26 mouse cellular contexts compared by ENCODE assay signal in the genomic region with DNA sequence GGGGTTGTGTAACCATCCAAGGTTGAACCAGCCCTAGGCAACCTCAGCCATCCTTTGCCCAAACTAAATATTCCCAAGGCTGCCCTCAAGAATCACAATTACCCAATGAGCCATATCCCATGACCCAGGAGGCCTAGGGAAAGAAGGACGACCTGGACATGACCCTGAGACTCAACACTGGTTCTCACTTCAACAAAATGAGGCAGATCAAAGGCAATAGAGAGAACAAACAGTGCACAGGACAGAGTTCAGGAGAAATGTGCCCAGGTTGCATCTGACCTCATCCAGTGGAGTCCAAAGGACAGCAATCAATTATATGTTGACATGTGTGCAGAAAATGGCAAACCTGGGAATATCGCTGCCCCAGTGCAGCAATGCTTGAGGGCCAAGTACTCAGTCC. TPM values are rescaled to one million over a fixed set of nuclear protein-coding genes. Genes with fewer than 3 reads are reported as not detected.
A peak's percentile ranks its signal among the peaks of the same experiment; 100 is the strongest.
DNase-seq lines count a peak whose midpoint lies in the region; ATAC-seq and TF ChIP-seq lines count a peak whose summit lies in the region.
"Not testable (repeated sequence)": the region's sequence is repeated elsewhere in the genome, so short reads cannot be mapped to it uniquely, and the experiment has no call there.
"Had no signal": no experiment of that assay in that cellular context is flagged by ENCODE, and none has a peak within 500 bp of the region (broad histone marks: within the 10 kb centered on the region; RNA-seq: fewer than 3 reads in every experiment).

No protein-coding gene starts in this region.

- TF ChIP-seq CTCF in liver, adult 2 months (IDR thresholded peaks at IDR 0.05; ENCODE audit: low read depth, low read length); liver, embryonic 14.5 days (IDR thresholded peaks at IDR 0.05; ENCODE audit: low read depth); liver, postnatal 0 days (IDR thresholded peaks at IDR 0.05; ENCODE audit: low read depth): not testable (repeated sequence)

- not testable (repeated sequence) for H3K9ac ChIP-seq in intestine, embryonic 16.5 days (ENCODE audit: low read depth, low read length); liver, adult 2 months (ENCODE audit: low read depth, low read length); liver, embryonic 14.5 days (replicated peaks); liver, postnatal 0 days (replicated peaks)

- peak; percentile 70; the same call in 1 of the 2 replicates for ATAC-seq in intestine, embryonic 16.5 days
- ATAC-seq in liver, embryonic 14.5 days (ENCODE audit: insufficient read depth), result peak; percentile 28; the same call in 1 of the 2 replicates
- peak; percentile 90 for ATAC-seq in liver, postnatal 0 days

- H3K4me2 ChIP-seq in intestine, embryonic 16.5 days (ENCODE audit: low read depth, low read length); liver, embryonic 14.5 days (ENCODE audit: low read depth); liver, postnatal 0 days (ENCODE audit: low read depth, low read length): not testable (repeated sequence)

- not testable (repeated sequence) for H3K79me2 ChIP-seq in liver, adult 2 months (ENCODE audit: control insufficient read depth, insufficient read depth, low read length)

- not testable (repeated sequence) for H3K9me3 ChIP-seq in heart, embryonic 10.5 days; intestine, embryonic 16.5 days (ENCODE audit: control insufficient read depth, low read length); liver, embryonic 14.5 days (ENCODE audit: control insufficient read depth, low read length); liver, postnatal 0 days (ENCODE audit: low read length)

- TF ChIP-seq POLR2A in liver, adult 2 months (IDR thresholded peaks at IDR 0.05; ENCODE audit: extremely low read depth, insufficient read depth, low read length), result not testable (repeated sequence)

- DNase-seq in heart, embryonic 10.5 days (ENCODE audit: low spot score), result peak; percentile 42
- peak; percentile 11 for DNase-seq in kidney, adult 18-20 months
- peak; percentile 79 for DNase-seq in kidney, adult 9 months
- DNase-seq in liver, adult 2 months (ENCODE audit: extremely low read depth, low read depth, low spot score), result peak; percentile 95
- not testable (repeated sequence) for DNase-seq in liver, embryonic 14.5 days (ENCODE audit: low read depth in 3 of 3, low spot score in 3 of 3)
- DNase-seq in liver, postnatal 0 days, result peak; percentile 33

- not testable (repeated sequence) for H3K36me3 ChIP-seq in heart, embryonic 10.5 days; intestine, embryonic 16.5 days (ENCODE audit: control insufficient read depth, insufficient read depth, low read length); liver, embryonic 14.5 days (replicated peaks; ENCODE audit: control insufficient read depth, insufficient read depth, low read depth); liver, postnatal 0 days (replicated peaks; ENCODE audit: insufficient read depth, low read length)
- H3K36me3 ChIP-seq in liver, adult 2 months (ENCODE audit: control insufficient read depth, insufficient read depth, low read length), result peaks cover 18% of the 10 kb centered on the region

- not testable (repeated sequence) for H3K4me1 ChIP-seq in heart, embryonic 10.5 days; intestine, embryonic 16.5 days (ENCODE audit: control insufficient read depth, insufficient read depth, low read length); liver, embryonic 14.5 days (replicated peaks; ENCODE audit: control insufficient read depth in 2 of 2, insufficient read depth in 2 of 2, low read length in 1 of 2); liver, postnatal 0 days (ENCODE audit: insufficient read depth)
- peaks cover 15% of the 10 kb centered on the region for H3K4me1 ChIP-seq in liver, adult 2 months (ENCODE audit: control insufficient read depth, insufficient read depth, low read length)

- not testable (repeated sequence) for H3K27ac ChIP-seq in heart, embryonic 10.5 days; intestine, embryonic 16.5 days (ENCODE audit: low read length); liver, embryonic 14.5 days
- peak overlapping the region; percentile 88 for H3K27ac ChIP-seq in liver, adult 2 months (replicated peaks; ENCODE audit: insufficient read depth, low read depth, low read length)
- H3K27ac ChIP-seq in liver, postnatal 0 days (ENCODE audit: low read depth), result peak overlapping the region; percentile 76

- 75% methylated on average over 2 of the region's 2 CpGs for WGBS in heart, embryonic 10.5 days
- WGBS in intestine, embryonic 16.5 days, result 59% methylated on average over 2 of the region's 2 CpGs
- WGBS in liver, adult 2 months, result 21% methylated on average over 2 of the region's 2 CpGs
- 37% methylated on average over 2 of the region's 2 CpGs for WGBS in liver, embryonic 14.5 days (ENCODE audit: insufficient replicate concordance)
- 59% methylated on average over 2 of the region's 2 CpGs for WGBS in liver, postnatal 0 days (ENCODE audit: insufficient replicate concordance)

- not testable (repeated sequence) for H3K4me3 ChIP-seq in heart, embryonic 10.5 days; intestine, embryonic 16.5 days (ENCODE audit: low read length); liver, adult 2 months (ENCODE audit: insufficient read depth, low read depth, low read length); liver, embryonic 14.5 days (ENCODE audit: insufficient read depth in 1 of 2, low read depth in 2 of 2, low read length in 2 of 2); liver, postnatal 0 days (ENCODE audit: low read depth, low read length)

- H3K27me3 ChIP-seq in heart, embryonic 10.5 days (ENCODE audit: insufficient read depth, poor library complexity, severe bottlenecking); intestine, embryonic 16.5 days (replicated peaks; ENCODE audit: control insufficient read depth, insufficient read depth, low read length); liver, adult 2 months (ENCODE audit: control insufficient read depth, insufficient read depth, low read length); liver, embryonic 14.5 days (ENCODE audit: control insufficient read depth, insufficient read depth, low read length); liver, postnatal 0 days (ENCODE audit: insufficient read depth, low read length): not testable (repeated sequence)

- TF ChIP-seq EP300 in liver, embryonic 14.5 days (IDR thresholded peaks at IDR 0.05; ENCODE audit: low read depth), result not testable (repeated sequence)
- TF ChIP-seq EP300 in liver, postnatal 0 days (IDR thresholded peaks at IDR 0.05; ENCODE audit: low read depth), result peak; percentile 67; the same call in 1 of the 2 replicates

RNA-seq across cellular contexts. Expression of a gene that starts 16.8 kb away (rescaled TPM):
- polyA plus RNA-seq in heart, embryonic 10.5 days (2016; fragmentation: Nextera tagmentation; extraction: Ambion mirVana), result not detected in 2 replicates
- 0.10 and 0.31 TPM in 2 replicates for polyA plus RNA-seq in intestine, embryonic 16.5 days (2015; fragmentation: Nextera tagmentation; extraction: Ambion mirVana)
- 46.2 and 99.8 TPM in 2 replicates for total RNA-seq in liver, adult 2 months (2014; rRNA removed)
- polyA plus RNA-seq in liver, adult 2 months (2012; rRNA removed), result 103 and 162 TPM in 2 replicates
- polyA plus RNA-seq in liver, embryonic 14.5 days (2012; rRNA removed), result 1.7 and 1.8 TPM in 2 replicates
- polyA plus RNA-seq in liver, embryonic 14.5 days (2014; fragmentation: Nextera tagmentation; extraction: Ambion mirVana), result 1.9 and 2.1 TPM in 2 replicates
- polyA plus RNA-seq in liver, postnatal 0 days (2015; fragmentation: Nextera tagmentation; extraction: Ambion mirVana), result 216 and 246 TPM in 2 replicates
- total RNA-seq: adrenal gland, adult 18-20 months; CH12.LX; gastrocnemius, postnatal 36 days; granulocyte monocyte progenitor cell, adult 5-6 weeks; heart, postnatal 10 days; heart, postnatal 36 days had no signal
- polyA plus RNA-seq: embryonic facial prominence, embryonic 11.5 days; embryonic facial prominence, embryonic 14.5 days; forebrain, embryonic 10.5 days; forebrain, embryonic 13.5 days; forebrain, embryonic 16.5 days; G1E; heart, embryonic 12.5 days; heart, embryonic 15.5 days; hindbrain, embryonic 10.5 days; hindbrain, embryonic 13.5 days; Patski had no signal

RNA-seq across cellular contexts. Expression of a gene that starts 43.0 kb away (rescaled TPM):
- 0.75 TPM in 1 of 2 replicates, not detected in the other for polyA plus RNA-seq in heart, embryonic 10.5 days (2016; fragmentation: Nextera tagmentation; extraction: Ambion mirVana)
- polyA plus RNA-seq in intestine, embryonic 16.5 days (2015; fragmentation: Nextera tagmentation; extraction: Ambion mirVana), result 0.67 and 1.8 TPM in 2 replicates
- 729 and 912 TPM in 2 replicates for total RNA-seq in liver, adult 2 months (2014; rRNA removed)
- 1,682 and 1,823 TPM in 2 replicates for polyA plus RNA-seq in liver, adult 2 months (2012; rRNA removed)
- 18.6 and 19.8 TPM in 2 replicates for polyA plus RNA-seq in liver, embryonic 14.5 days (2012; rRNA removed)
- 43.2 and 48.1 TPM in 2 replicates for polyA plus RNA-seq in liver, embryonic 14.5 days (2014; fragmentation: Nextera tagmentation; extraction: Ambion mirVana)
- 384 and 387 TPM in 2 replicates for polyA plus RNA-seq in liver, postnatal 0 days (2015; fragmentation: Nextera tagmentation; extraction: Ambion mirVana)
- total RNA-seq: adrenal gland, adult 18-20 months; CH12.LX; gastrocnemius, postnatal 36 days; granulocyte monocyte progenitor cell, adult 5-6 weeks; heart, postnatal 10 days; heart, postnatal 36 days had no signal
- polyA plus RNA-seq: embryonic facial prominence, embryonic 11.5 days; embryonic facial prominence, embryonic 14.5 days; forebrain, embryonic 10.5 days; forebrain, embryonic 13.5 days; forebrain, embryonic 16.5 days; G1E; heart, embryonic 15.5 days; hindbrain, embryonic 10.5 days; hindbrain, embryonic 13.5 days had no signal

RNA-seq across cellular contexts. Expression of a gene that starts 56.2 kb away (rescaled TPM):
- polyA plus RNA-seq in heart, embryonic 10.5 days (2016; fragmentation: Nextera tagmentation; extraction: Ambion mirVana), result not detected in 2 replicates
- polyA plus RNA-seq in intestine, embryonic 16.5 days (2015; fragmentation: Nextera tagmentation; extraction: Ambion mirVana), result not detected in 2 replicates
- total RNA-seq in liver, adult 2 months (2014; rRNA removed), result 0.46 and 0.54 TPM in 2 replicates
- 0.32 and 0.91 TPM in 2 replicates for polyA plus RNA-seq in liver, adult 2 months (2012; rRNA removed)
- polyA plus RNA-seq in liver, embryonic 14.5 days (2012; rRNA removed), result 0.09 TPM in 2 replicates
- not detected in 2 replicates for polyA plus RNA-seq in liver, embryonic 14.5 days (2014; fragmentation: Nextera tagmentation; extraction: Ambion mirVana)
- 0.20 and 0.25 TPM in 2 replicates for polyA plus RNA-seq in liver, postnatal 0 days (2015; fragmentation: Nextera tagmentation; extraction: Ambion mirVana)
- total RNA-seq: adrenal gland, postnatal 36 days; CH12.LX; G1E; gastrocnemius, postnatal 10 days; gastrocnemius, postnatal 36 days; granulocyte monocyte progenitor cell, adult 5-6 weeks; heart, postnatal 10 days had no signal
- polyA plus RNA-seq: embryonic facial prominence, embryonic 11.5 days; embryonic facial prominence, embryonic 14.5 days; forebrain, embryonic 10.5 days; forebrain, embryonic 13.5 days; forebrain, embryonic 16.5 days; G1E; heart, embryonic 12.5 days; heart, embryonic 15.5 days; hindbrain, embryonic 10.5 days; hindbrain, embryonic 13.5 days; Patski had no signal

Comparison
In these comparisons a context has a peak if more than half of its experiments do, and no peak if none do; other contexts are left out.
1. RNA of a gene that starts 16.8 kb away (polyA plus RNA-seq): 216 to 246 TPM in liver, postnatal 0 days and 103 to 162 TPM in liver, adult 2 months; 1.7 to 2.1 TPM in liver, embryonic 14.5 days, 0.10 to 0.31 TPM in intestine, embryonic 16.5 days and not detected in heart, embryonic 10.5 days; every median in the first group is over 10 times any median in the second.
2. ATAC-seq: peak in every context shown above with its lines; median percentile 90 in liver, postnatal 0 days; 70 in intestine, embryonic 16.5 days; 28 in liver, embryonic 14.5 days.